Mouse (Mus musculus) hindbrain, embryonic 15.5 days (tissue): ENCODE measurements around the gene Dnajc15. TPM values are rescaled to one million over a fixed set of nuclear protein-coding genes. Genes with fewer than 3 reads are reported as not detected.

ENCODE experiments used
- ATAC-seq: fragments of 200-750 bp; cut with Nextera tagmentation; 2 replicates; pipeline ENCODE4 v1.8.0; 2017; ENCODE audit warnings: low read depth, moderate number of reproducible peaks, moderate TSS enrichment; ENCODE audit not compliant: low FRiP score
- H3K27ac ChIP-seq: fragments of 300-500 bp; sonication (generic); replicated peaks from 2 replicates; pipeline ENCODE4 v1.5.1; 2015; ENCODE audit warnings: mild to moderate bottlenecking, inconsistent platforms
- H3K27me3 ChIP-seq: fragments of 300-500 bp; sonication (generic); 2 replicates; pipeline ENCODE4 v1.6.1; 2015; ENCODE audit warnings: control low read depth, inconsistent platforms
- H3K36me3 ChIP-seq: fragments of 300-500 bp; sonication (generic); 2 replicates; pipeline ENCODE4 v1.6.1; 2015; ENCODE audit warnings: control low read depth, inconsistent platforms
- H3K4me1 ChIP-seq: fragments of 300-500 bp; sonication (generic); replicated peaks from 2 replicates; pipeline ENCODE4 v1.6.1; 2015; ENCODE audit warnings: control low read depth, inconsistent platforms
- H3K4me2 ChIP-seq: fragments of 300-500 bp; sonication (generic); 2 replicates; pipeline ENCODE4 v1.6.1; 2015; ENCODE audit warnings: moderate library complexity, mild to moderate bottlenecking, inconsistent platforms
- H3K4me3 ChIP-seq: fragments of 300-500 bp; sonication (generic); 2 replicates; pipeline ENCODE4 v1.5.1; 2015; ENCODE audit warnings: mild to moderate bottlenecking, inconsistent platforms
- H3K9ac ChIP-seq: fragments of 300-500 bp; sonication (generic); 2 replicates; pipeline ENCODE4 v1.6.1; 2015; ENCODE audit warnings: inconsistent platforms
- H3K9me3 ChIP-seq: fragments of 300-500 bp; sonication (generic); 2 replicates; pipeline ENCODE4 v1.6.1; 2016; ENCODE audit warnings: control low read depth, inconsistent platforms
- WGBS: fragments of 180-500 bp; shearing (Covaris S2); methylation state at CpG from one replicate; pipeline ENCODE4 v1.1.7; 2015; 5-methylcytosine and 5-hydroxymethylcytosine counted together
- polyA plus RNA-seq: library from polyadenylated mRNA; unstranded; fragments of >200 nt; fragmentation: Nextera tagmentation; extraction: Ambion mirVana; gene quantifications from 2 replicates; pipeline ENCODE4 v1.2.1, GENCODE M21; 2015

The Dnajc15 gene
- polyA plus RNA-seq, 1 experiment from 2014 or later = 78.4 TPM

- Histone ChIP-seq H3K27ac (no peak overlapping the region), H3K27me3 (no peaks in the 10 kb centered on the region), H3K4me2 (no peak overlapping the region), H3K4me1 (peaks cover 12% of the 10 kb centered on the region; the same call in 1 of the 2 replicates), H3K9ac (no peak overlapping the region), H3K36me3 (no peaks in the 10 kb centered on the region), H3K9me3 (no peaks in the 10 kb centered on the region), H3K4me3 (no peak overlapping the region)
- 91% methylated on average over 6 of the region's 6 CpGs for WGBS
- no peak for ATAC-seq
Measured at GRCm38 (mm10) chr14:77817561-77817960, 57.4 kb downstream of the Dnajc15 start.

GRCm38 (mm10) chr14:77814935-77815334, 60.0 kb downstream of the Dnajc15 start:
- no peaks in the 10 kb centered on the region for H3K36me3 ChIP-seq
- no peak overlapping the region for H3K9ac ChIP-seq
- H3K27me3 ChIP-seq = no peaks in the 10 kb centered on the region
- no peaks in the 10 kb centered on the region for H3K9me3 ChIP-seq
- H3K4me1 ChIP-seq = peaks cover 12% of the 10 kb centered on the region; the same call in 1 of the 2 replicates
- 0 out of 2 replicates have a peak overlapping the region, but pooled peaks have one; percentile 34 for H3K27ac ChIP-seq
- H3K4me3 ChIP-seq = no peak overlapping the region
- WGBS = 50% methylated on average over 4 of the region's 4 CpGs
- H3K4me2 ChIP-seq = no peak overlapping the region
- peak; percentile 79 for ATAC-seq

GRCm38 (mm10) chr14:77812890-77813289, 62.0 kb downstream of the Dnajc15 start:
- no peak for ATAC-seq
- Histone ChIP-seq H3K9me3 (no peaks in the 10 kb centered on the region), H3K36me3 (no peaks in the 10 kb centered on the region), H3K4me3 (no peak overlapping the region), H3K4me1 (peaks cover 12% of the 10 kb centered on the region; the same call in 1 of the 2 replicates), H3K9ac (no peak overlapping the region), H3K4me2 (no peak overlapping the region), H3K27me3 (no peaks in the 10 kb centered on the region), H3K27ac (no peak overlapping the region)
- WGBS = 97% methylated on average over 1 of the region's 1 CpGs

- Histone ChIP-seq H3K4me2 (no peak overlapping the region), H3K27ac (no peak overlapping the region), H3K9me3 (no peaks in the 10 kb centered on the region), H3K36me3 (no peaks in the 10 kb centered on the region), H3K9ac (no peak overlapping the region), H3K27me3 (no peaks in the 10 kb centered on the region), H3K4me3 (no peak overlapping the region), H3K4me1 (peaks cover 12% of the 10 kb centered on the region; the same call in 1 of the 2 replicates)
- WGBS = 88% methylated on average over 5 of the region's 5 CpGs
- no peak for ATAC-seq
Measured at GRCm38 (mm10) chr14:77811466-77811865, 63.5 kb downstream of the Dnajc15 start.

- H3K36me3 ChIP-seq = no peaks in the 10 kb centered on the region
- WGBS = 84% methylated on average over 4 of the region's 4 CpGs
- H3K4me3 ChIP-seq = no peak overlapping the region
Measured at GRCm38 (mm10) chr14:77807836-77808235, 67.1 kb downstream of the Dnajc15 start.

GRCm38 (mm10) chr14:77806345-77806744, 68.6 kb downstream of the Dnajc15 start:
- no peaks in the 10 kb centered on the region for H3K9me3 ChIP-seq
- WGBS = 85% methylated on average over 5 of the region's 5 CpGs
- H3K27me3 ChIP-seq = no peaks in the 10 kb centered on the region
- H3K4me3 ChIP-seq = no peak overlapping the region
- no peak for ATAC-seq
- no peak overlapping the region for H3K27ac ChIP-seq
- no peak overlapping the region for H3K9ac ChIP-seq
- H3K36me3 ChIP-seq = no peaks in the 10 kb centered on the region
- H3K4me1 ChIP-seq = peaks cover 23% of the 10 kb centered on the region
- H3K4me2 ChIP-seq = no peak overlapping the region

More at GRCm38 (mm10) chr14:77807836-77808235, 67.1 kb downstream of the Dnajc15 start:
- Histone ChIP-seq H3K27me3 (no peaks in the 10 kb centered on the region), H3K4me1 (peaks cover 8% of the 10 kb centered on the region), H3K9me3 (no peaks in the 10 kb centered on the region), H3K9ac (no peak overlapping the region), H3K4me2 (no peak overlapping the region), H3K27ac (no peak overlapping the region)
- ATAC-seq = no peak

DNA sequence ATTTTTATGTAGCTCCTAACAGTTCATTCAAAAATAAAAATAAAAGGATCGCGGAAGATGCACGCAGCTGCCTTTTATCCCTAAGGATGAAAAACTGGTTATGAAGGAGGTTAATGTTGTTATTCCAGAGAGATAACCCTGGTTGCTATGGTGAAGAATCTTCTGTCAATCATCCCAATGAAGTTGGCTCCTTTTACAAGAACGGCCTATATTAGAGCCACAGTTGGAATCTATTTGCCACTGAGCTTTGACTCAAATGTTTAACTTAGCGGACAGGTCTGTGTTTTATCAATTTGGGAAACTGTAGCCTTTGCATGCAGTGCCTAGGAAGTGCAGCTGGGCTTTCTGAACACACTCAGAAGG, 72.7 kb downstream of the Dnajc15 start:
- Histone ChIP-seq H3K4me1 (peaks cover 32% of the 10 kb centered on the region), H3K36me3 (no peaks in the 10 kb centered on the region), H3K9me3 (no peaks in the 10 kb centered on the region), H3K27me3 (no peaks in the 10 kb centered on the region), H3K4me2 (0 out of 2 replicates have a peak overlapping the region, but pooled peaks have one; percentile 5), H3K4me3 (no peak overlapping the region), H3K27ac (peak overlapping the region; percentile 53), H3K9ac (no peak overlapping the region)
- 21% methylated on average over 5 of the region's 5 CpGs for WGBS
- ATAC-seq = no peak

DNA sequence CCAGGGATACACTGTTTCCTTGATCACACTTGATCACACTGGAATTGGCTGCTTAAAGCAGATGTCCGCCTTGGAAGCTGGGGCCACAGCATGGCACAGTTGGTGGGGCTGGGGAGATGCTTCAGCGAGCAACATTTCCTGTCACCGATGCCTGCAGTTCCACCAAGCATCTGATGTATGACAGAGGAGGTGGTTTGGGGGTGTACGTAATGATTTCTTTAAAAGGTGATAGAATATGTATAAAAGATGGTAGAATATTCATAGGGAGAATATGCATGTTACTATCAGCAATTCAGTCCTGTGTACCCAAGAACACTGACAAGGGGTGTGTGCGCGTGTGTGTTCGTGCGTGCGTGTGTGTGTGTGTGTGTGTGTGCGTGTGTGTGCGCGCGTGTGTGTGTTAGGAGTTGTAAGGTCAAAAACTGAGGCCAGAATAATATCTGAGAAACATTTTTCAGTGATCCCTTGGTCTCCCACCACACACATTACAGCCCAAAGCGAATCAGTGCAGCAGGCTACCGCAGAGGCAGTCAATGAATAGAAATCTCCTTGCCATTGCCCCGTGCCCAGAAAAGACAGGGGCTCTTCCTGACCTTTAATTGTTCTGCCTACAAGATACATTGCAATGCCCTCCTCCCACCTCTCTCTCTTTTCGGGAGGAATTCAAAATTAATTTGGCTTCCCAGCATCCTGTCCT, 73.2 kb downstream of the Dnajc15 start:
- Histone ChIP-seq H3K4me3 (no peak overlapping the region), H3K36me3 (no peaks in the 10 kb centered on the region), H3K27me3 (no peaks in the 10 kb centered on the region), H3K4me2 (0 out of 2 replicates have a peak overlapping the region, but pooled peaks have one; percentile 5), H3K9me3 (no peaks in the 10 kb centered on the region), H3K4me1 (peaks cover 32% of the 10 kb centered on the region), H3K27ac (peak overlapping the region; percentile 53), H3K9ac (no peak overlapping the region)
- 52% methylated on average over 17 of the region's 17 CpGs for WGBS
- ATAC-seq = peak; percentile 70

- no peaks in the 10 kb centered on the region for H3K36me3 ChIP-seq
- H3K4me2 ChIP-seq = no peak overlapping the region
- no peak overlapping the region for H3K4me3 ChIP-seq
- H3K9me3 ChIP-seq = no peaks in the 10 kb centered on the region
- no peaks in the 10 kb centered on the region for H3K27me3 ChIP-seq
- no peak overlapping the region for H3K9ac ChIP-seq
- 90% methylated on average over 4 of the region's 4 CpGs for WGBS
- no peak for ATAC-seq
- H3K27ac ChIP-seq = no peak overlapping the region
- peaks cover 10% of the 10 kb centered on the region for H3K4me1 ChIP-seq
Measured at GRCm38 (mm10) chr14:77796506-77796905, 78.4 kb downstream of the Dnajc15 start.

- Histone ChIP-seq H3K9me3 (no peaks in the 10 kb centered on the region), H3K36me3 (no peaks in the 10 kb centered on the region), H3K4me2 (no peak overlapping the region), H3K27me3 (no peaks in the 10 kb centered on the region), H3K4me3 (no peak overlapping the region), H3K27ac (no peak overlapping the region), H3K9ac (no peak overlapping the region), H3K4me1 (0 out of 2 replicates have a peak, but pooled peaks cover under 1% of the 10 kb centered on the region)
- 88% methylated on average over 5 of the region's 5 CpGs for WGBS
- no peak for ATAC-seq
Measured at GRCm38 (mm10) chr14:77795240-77795639, 79.7 kb downstream of the Dnajc15 start.

GRCm38 (mm10) chr14:77794285-77794949, 80.5 kb downstream of the Dnajc15 start:
- Histone ChIP-seq H3K4me3 (no peak overlapping the region), H3K27ac (no peak overlapping the region), H3K4me2 (no peak overlapping the region), H3K9ac (no peak overlapping the region), H3K4me1 (no peaks in the 10 kb centered on the region), H3K9me3 (no peaks in the 10 kb centered on the region), H3K36me3 (no peaks in the 10 kb centered on the region), H3K27me3 (no peaks in the 10 kb centered on the region)
- ATAC-seq = no peak
- 61% methylated on average over 7 of the region's 7 CpGs for WGBS

DNA sequence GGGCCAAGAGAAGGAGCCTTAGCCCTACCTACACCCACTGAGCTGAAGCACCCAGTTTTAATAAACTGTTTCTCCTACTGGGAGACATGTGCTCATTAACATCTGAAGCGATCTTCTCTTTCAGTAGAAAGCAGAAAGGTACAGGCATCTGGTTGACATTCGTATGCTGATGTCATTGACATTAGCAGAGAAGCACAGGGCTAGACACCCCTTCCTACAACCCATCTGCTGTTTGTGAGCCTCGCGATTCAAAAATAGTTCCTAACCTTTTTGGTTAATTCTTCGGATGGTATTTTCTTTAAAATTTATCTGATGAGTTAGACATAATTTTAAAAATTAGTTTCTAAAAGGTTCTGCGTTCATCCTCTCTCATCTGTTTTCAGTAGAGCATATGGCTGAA, 81.9 kb downstream of the Dnajc15 start:
- Histone ChIP-seq H3K4me2 (no peak overlapping the region), H3K36me3 (no peaks in the 10 kb centered on the region), H3K9me3 (no peaks in the 10 kb centered on the region), H3K4me3 (no peak overlapping the region), H3K4me1 (no peaks in the 10 kb centered on the region), H3K27ac (no peak overlapping the region), H3K9ac (no peak overlapping the region), H3K27me3 (no peaks in the 10 kb centered on the region)
- 94% methylated on average over 6 of the region's 6 CpGs for WGBS
- ATAC-seq = no peak
